In genomic region chr4:139925275-139926160, GRCm38 (mm10) we compare ENCODE assay signal across 8 mouse cellular contexts. TPM values are rescaled to one million over a fixed set of nuclear protein-coding genes. Genes with fewer than 3 reads are reported as not detected.
DNase-seq lines count a peak whose midpoint lies in the region; ATAC-seq and TF ChIP-seq lines count a peak whose summit lies in the region.

No protein-coding gene starts in this region.

- TF ChIP-seq POLR2A in limb, embryonic 14.5 days (IDR thresholded peaks at IDR 0.05; ENCODE audit: borderline replicate concordance, extremely low read depth, insufficient read depth, insufficient read length), result no peak

- H3K4me2 ChIP-seq in lung, postnatal 0 days (replicated peaks; ENCODE audit: low read depth, low read length), result peak overlapping the region; percentile 27
- peak overlapping the region; percentile 47 for H3K4me2 ChIP-seq in forebrain, embryonic 14.5 days (ENCODE audit: low read length)
- H3K4me2 ChIP-seq in limb, embryonic 14.5 days (replicated peaks; ENCODE audit: low read depth, low read length, severe bottlenecking), result peak overlapping the region; percentile 42
- peak overlapping the region; percentile 35 for H3K4me2 ChIP-seq in stomach, postnatal 0 days (replicated peaks; ENCODE audit: low read depth)

- H3K36me3 ChIP-seq in lung, postnatal 0 days (ENCODE audit: insufficient read depth, low read length), result no peaks in the 10 kb centered on the region
- H3K36me3 ChIP-seq in forebrain, embryonic 14.5 days (ENCODE audit: control insufficient read depth, insufficient read depth, low read length), result no peaks in the 10 kb centered on the region
- H3K36me3 ChIP-seq in limb, embryonic 14.5 days (ENCODE audit: control insufficient read depth, insufficient read depth, low read length), result no peaks in the 10 kb centered on the region
- no peaks in the 10 kb centered on the region for H3K36me3 ChIP-seq in stomach, postnatal 0 days (ENCODE audit: control insufficient read depth, insufficient read depth, low read length)

- H3K27ac ChIP-seq in lung, postnatal 0 days (ENCODE audit: low read length), result no peak overlapping the region
- peak overlapping the region; percentile 67 for H3K27ac ChIP-seq in forebrain, embryonic 14.5 days (ENCODE audit: low read depth, low read length)
- H3K27ac ChIP-seq in limb, embryonic 14.5 days (replicated peaks; ENCODE audit: low read depth, low read length), result no peak overlapping the region
- no peak overlapping the region for H3K27ac ChIP-seq in stomach, postnatal 0 days (replicated peaks)

- TF ChIP-seq EP300 in lung, postnatal 0 days (IDR thresholded peaks at IDR 0.05), result no peak
- TF ChIP-seq EP300 in stomach, postnatal 0 days (optimal IDR thresholded peaks at IDR 0.05), result no peak

- WGBS in lung, postnatal 0 days, result 16% methylated on average over 34 of the region's 34 CpGs
- WGBS in forebrain, embryonic 14.5 days, result 13% methylated on average over 34 of the region's 34 CpGs
- 18% methylated on average over 34 of the region's 34 CpGs for WGBS in limb, embryonic 14.5 days
- WGBS in stomach, postnatal 0 days, result 15% methylated on average over 34 of the region's 34 CpGs

- no peak overlapping the region for H3K4me3 ChIP-seq in lung, postnatal 0 days (ENCODE audit: low read depth, low read length)
- H3K4me3 ChIP-seq in forebrain, embryonic 14.5 days (ENCODE audit: low read depth, low read length), result peak overlapping the region; percentile 22
- H3K4me3 ChIP-seq in limb, embryonic 14.5 days (replicated peaks; ENCODE audit: low read length), result peak overlapping the region; percentile 22
- H3K4me3 ChIP-seq in stomach, postnatal 0 days (ENCODE audit: low read depth, low read length), result no peak overlapping the region; the same call in 1 of the 2 replicates

- no peaks in the 10 kb centered on the region for H3K9me3 ChIP-seq in lung, postnatal 0 days (ENCODE audit: low read length)
- H3K9me3 ChIP-seq in forebrain, embryonic 14.5 days (replicated peaks; ENCODE audit: control insufficient read depth, low read length), result no peaks in the 10 kb centered on the region
- no peaks in the 10 kb centered on the region for H3K9me3 ChIP-seq in limb, embryonic 14.5 days (ENCODE audit: control insufficient read depth, low read length)
- H3K9me3 ChIP-seq in stomach, postnatal 0 days (ENCODE audit: control insufficient read depth, low read length), result no peaks in the 10 kb centered on the region

- no peak overlapping the region for H3K9ac ChIP-seq in lung, postnatal 0 days (replicated peaks; ENCODE audit: low read depth)
- H3K9ac ChIP-seq in forebrain, embryonic 14.5 days (ENCODE audit: low read length), result peak overlapping the region; percentile 32
- no peak overlapping the region for H3K9ac ChIP-seq in limb, embryonic 14.5 days (ENCODE audit: low read depth, low read length, severe bottlenecking)
- no peak overlapping the region for H3K9ac ChIP-seq in stomach, postnatal 0 days (ENCODE audit: low read length)

- ATAC-seq in lung, postnatal 0 days, result no peak
- ATAC-seq in forebrain, embryonic 14.5 days, result peak; percentile 64
- no peak for ATAC-seq in limb, embryonic 14.5 days (ENCODE audit: low FRiP score, low read depth)
- no peak for ATAC-seq in stomach, postnatal 0 days (ENCODE audit: low FRiP score, low TSS enrichment)
- no peak for ATAC-seq in erythroid progenitor cell, adult 5-6 weeks (replicated peaks; ENCODE audit: low FRiP score, poor library complexity, severe bottlenecking)

- H3K4me1 ChIP-seq in lung, postnatal 0 days (ENCODE audit: insufficient read depth, low read depth, low read length), result no peaks in the 10 kb centered on the region
- H3K4me1 ChIP-seq in forebrain, embryonic 14.5 days (ENCODE audit: control insufficient read depth, insufficient read depth, low read length), result peaks cover 21% of the 10 kb centered on the region
- H3K4me1 ChIP-seq in limb, embryonic 14.5 days (ENCODE audit: control insufficient read depth, insufficient read depth, low read length), result no peaks in the 10 kb centered on the region
- H3K4me1 ChIP-seq in stomach, postnatal 0 days (replicated peaks; ENCODE audit: control insufficient read depth, insufficient read depth), result no peaks in the 10 kb centered on the region

- TF ChIP-seq CTCF in lung, postnatal 0 days (IDR thresholded peaks at IDR 0.05), result peak; percentile 31
- peak; percentile 34; the same call in 1 of the 2 replicates for TF ChIP-seq CTCF in stomach, postnatal 0 days (IDR thresholded peaks at IDR 0.05; ENCODE audit: low read depth)

- no peaks in the 10 kb centered on the region for H3K27me3 ChIP-seq in lung, postnatal 0 days (replicated peaks; ENCODE audit: insufficient read depth, low read length)
- 0 out of 2 replicates have a peak, but pooled peaks cover 8% of the 10 kb centered on the region for H3K27me3 ChIP-seq in forebrain, embryonic 14.5 days (replicated peaks; ENCODE audit: control insufficient read depth, insufficient read depth, low read length)
- peaks cover 27% of the 10 kb centered on the region for H3K27me3 ChIP-seq in limb, embryonic 14.5 days (ENCODE audit: control insufficient read depth, insufficient read depth, low read length)
- no peaks in the 10 kb centered on the region for H3K27me3 ChIP-seq in stomach, postnatal 0 days (ENCODE audit: control insufficient read depth, insufficient read depth, low read length)

- no peak for DNase-seq in lung, postnatal 0 days (ENCODE audit: low spot score)
- no peak for DNase-seq in lung, adult 18-20 months
- DNase-seq in forebrain, embryonic 14.5 days (ENCODE audit: low spot score), result peak; percentile 74
- no peak for DNase-seq in limb, embryonic 14.5 days (ENCODE audit: low spot score)
- no peak for DNase-seq in stomach, postnatal 0 days (ENCODE audit: low spot score)
- no peak for DNase-seq in yolk sac, embryonic 10.5 days (ENCODE audit: low spot score)
- DNase-seq in natural killer cell, adult 2 months (ENCODE audit: low spot score in 2 of 2), result no peak

RNA-seq across cellular contexts. Expression of gene Klhdc7a, which starts 42.3 kb away (rescaled TPM):
- 1.2 and 1.3 TPM in 2 replicates for polyA plus RNA-seq in lung, postnatal 0 days (2015; fragmentation: Nextera tagmentation; extraction: Ambion mirVana)
- 0.22 and 0.40 TPM in 2 replicates for polyA plus RNA-seq in forebrain, embryonic 14.5 days (2014; fragmentation: Nextera tagmentation; extraction: Ambion mirVana)
- 0.04 and 0.05 TPM in 2 replicates for polyA plus RNA-seq in limb, embryonic 14.5 days (2012; rRNA removed)
- 0.04 TPM in 2 replicates for polyA plus RNA-seq in limb, embryonic 14.5 days (2014; fragmentation: Nextera tagmentation; extraction: Ambion mirVana)
- polyA plus RNA-seq in stomach, postnatal 0 days (2015; fragmentation: Nextera tagmentation; extraction: Ambion mirVana), result 1.6 and 1.7 TPM in 2 replicates
- not detected in 2 replicates for total RNA-seq in erythroid progenitor cell, adult 5-6 weeks (2015; ENCODE audit: low replicate concordance)
- total RNA-seq in erythroid progenitor cell, adult 5-6 weeks (2017; ENCODE audit: low replicate concordance), result not detected in 2 replicates

Comparison
In these comparisons a context has a peak if more than half of its experiments do, and no peak if none do; other contexts are left out.
1. H3K4me3 ChIP-seq: peak in forebrain, embryonic 14.5 days (single experiment) and limb, embryonic 14.5 days (single experiment); none in lung, postnatal 0 days (single experiment) and stomach, postnatal 0 days (single experiment).
2. Peak in every context shown above with its lines, with median percentiles within 50 percentile points of each other: H3K4me2 ChIP-seq.